Mouse (Mus musculus): Measurements from ENCODE around the gene Eea1. TPM values are rescaled to one million over a fixed set of nuclear protein-coding genes. Genes with fewer than 3 reads are reported as not detected.
A peak's percentile ranks its signal among the peaks of the same experiment; 100 is the strongest.
"Not testable (repeated sequence)": the region's sequence is repeated elsewhere in the genome, so short reads cannot be mapped to it uniquely, and the experiment has no call there.

The Eea1 gene
- 10 to 100 TPM; 35.3 to 38.5 (median 36.6) TPM for total RNA-seq (2022)

GRCm38 (mm10) chr10:95940046-95940900, at the start of gene Eea1:
Gene Eea1, plus strand, starts transcription at chr10:95940650.
- peak; percentile 61 to 92 for DNase-seq (ENCODE audit: low spot score in 2 of 2)

- DNase-seq (ENCODE audit: low spot score in 2 of 2): no peak
Measured at GRCm38 (mm10) chr10:95891214-95891960, 49.1 kb upstream of the Eea1 start.

- no peak for DNase-seq (ENCODE audit: low spot score in 2 of 2)
Measured at GRCm38 (mm10) chr10:95892132-95892531, 48.3 kb upstream of the Eea1 start.

- DNase-seq (ENCODE audit: low spot score in 2 of 2): no peak
Measured at GRCm38 (mm10) chr10:95893291-95893932, 47.0 kb upstream of the Eea1 start.

- DNase-seq (ENCODE audit: low spot score in 2 of 2): peak in 1 of 2 experiments; percentile 45
Measured at GRCm38 (mm10) chr10:95894036-95894855, 46.2 kb upstream of the Eea1 start.

- DNase-seq (ENCODE audit: low spot score in 2 of 2): peak in 1 of 2 experiments; percentile 27
Measured at GRCm38 (mm10) chr10:95894856-95895386, 45.5 kb upstream of the Eea1 start.

GRCm38 (mm10) chr10:95898471-95899154, 41.8 kb upstream of the Eea1 start:
- no peak for DNase-seq (ENCODE audit: low spot score in 2 of 2)

- no peak for DNase-seq (ENCODE audit: low spot score in 2 of 2)
Measured at GRCm38 (mm10) chr10:95904668-95905067, 35.8 kb upstream of the Eea1 start.

GRCm38 (mm10) chr10:95909246-95909909, 31.1 kb upstream of the Eea1 start:
- peak in 1 of 2 experiments; percentile 32 for DNase-seq (ENCODE audit: low spot score in 2 of 2)

GRCm38 (mm10) chr10:95911016-95911415, 29.4 kb upstream of the Eea1 start:
- no peak for DNase-seq (ENCODE audit: low spot score in 2 of 2)

GRCm38 (mm10) chr10:95914434-95915174, 25.8 kb upstream of the Eea1 start:
- DNase-seq (ENCODE audit: low spot score in 2 of 2): no peak

- DNase-seq (ENCODE audit: low spot score in 2 of 2): no peak
Measured at GRCm38 (mm10) chr10:95918716-95919115, 21.7 kb upstream of the Eea1 start.

- DNase-seq (ENCODE audit: low spot score in 2 of 2): peak in 1 of 2 experiments; percentile 29
Measured at GRCm38 (mm10) chr10:95923263-95924217, 16.9 kb upstream of the Eea1 start.

- DNase-seq (ENCODE audit: low spot score in 2 of 2): not testable (repeated sequence)
Measured at GRCm38 (mm10) chr10:95933631-95934030, 6.8 kb upstream of the Eea1 start.

- DNase-seq (ENCODE audit: low spot score in 2 of 2): peak in 1 of 2 experiments; percentile 17
Measured at GRCm38 (mm10) chr10:95940901-95941767, 684 bp downstream of the Eea1 start.

GRCm38 (mm10) chr10:95941768-95942425, 1.4 kb downstream of the Eea1 start:
- DNase-seq (ENCODE audit: low spot score in 2 of 2): no peak

All from left cerebral cortex, adult 8-10 months (tissue).